Mouse (Mus musculus) neutrophil, adult 59 days (primary cell): Measurements from ENCODE around the gene Asb2. TPM values are rescaled to one million over a fixed set of nuclear protein-coding genes. Genes with fewer than 3 reads are reported as not detected.

ENCODE experiments used
- total RNA-seq, 2 experiments: library from RNA; stranded (reverse); gene quantifications; 1 replicate in 1 of 2; 2 replicates in 1 of 2; pipeline ENCODE4 v1.2.4; 2023

The Asb2 gene
- under 1 TPM in 1 of 2 experiments, not detected in 1; 0.79 TPM for total RNA-seq

GRCm38 (mm10) chr12:103355746-103356414 lies at the start of gene Asb2:
Asb2 (minus strand) TSS chr12:103356001.

GRCm38 (mm10) chr12:103388505-103389347 lies 32.9 kb upstream of the Asb2 start, which contains the start of gene Otub2:
Otub2 (plus strand) TSS chr12:103388682.

DNA sequence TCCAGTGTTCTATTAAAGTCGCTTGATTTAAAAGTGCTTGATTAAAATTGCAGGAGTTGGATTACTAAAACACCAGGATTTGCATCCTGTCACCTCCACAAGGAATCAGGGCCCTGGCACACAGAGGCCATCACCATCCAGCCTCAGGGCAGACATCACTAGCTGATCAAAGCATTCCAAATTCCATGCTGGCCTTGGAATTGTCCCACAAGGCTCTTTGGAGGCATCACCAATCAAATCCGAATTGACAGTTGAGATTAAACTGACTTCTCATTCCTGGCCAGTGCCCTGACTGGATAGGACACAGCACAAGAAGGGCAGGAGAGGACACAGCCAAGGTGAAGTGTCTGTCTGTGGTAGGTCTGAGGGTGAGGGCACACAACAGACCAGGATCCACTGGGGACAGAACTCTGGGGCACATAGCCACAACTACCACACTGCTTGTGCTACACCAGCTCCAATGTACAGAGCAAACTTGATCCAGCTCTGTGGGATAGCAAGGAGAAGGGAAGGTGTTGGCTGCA lies 45.0 kb downstream of the Asb2 start, which contains the start of gene Fam181a:
Gene Fam181a, plus strand, starts transcription at position 232 of the 524 bp plus-strand sequence.

Other genes with a start within 250 kb of the Asb2 start
- not detected for gene Prima1, start 113.9 kb downstream of the Asb2 start, total RNA-seq
- gene Fam181a, start 45.0 kb downstream of the Asb2 start, total RNA-seq: not detected
- 1 to 10 TPM; 1.6 to 1.7 TPM for gene Otub2, start 32.7 kb upstream of the Asb2 start, total RNA-seq
- gene 9330161L09Rik, start 51.8 kb upstream of the Asb2 start, total RNA-seq: 1 to 10 TPM; 1.8 to 2.8 TPM
- gene Ddx24, start 69.8 kb upstream of the Asb2 start, total RNA-seq: 10 to 100 TPM; 68.0 to 74.2 TPM
- 10 to 100 TPM; 78.0 to 93.2 TPM for gene Ifi27, start 78.2 kb upstream of the Asb2 start, total RNA-seq
- 10 to 100 TPM; 81.8 to 83.1 TPM for gene Ifi27l2a, start 87.7 kb upstream of the Asb2 start, total RNA-seq
- not detected for gene Ifi27l2b, start 101.2 kb upstream of the Asb2 start, total RNA-seq
- not detected for gene Ppp4r4, start 176.3 kb upstream of the Asb2 start, total RNA-seq